Mouse (Mus musculus): Measurements from ENCODE around the gene Slc35f3. TPM values are rescaled to one million over a fixed set of nuclear protein-coding genes. Genes with fewer than 3 reads are reported as not detected.

The Slc35f3 gene
- polyA plus RNA-seq, 1 experiment from 2014 or later = 1.1 TPM

- ATAC-seq (ENCODE audit: low FRiP score, low TSS enrichment) (no peak), DNase-seq (no peak)
- H3K27me3 ChIP-seq (ENCODE audit: control insufficient read depth, insufficient read depth, low read length) = no peaks in the 10 kb centered on the region
- no peaks in the 10 kb centered on the region for H3K4me1 ChIP-seq (ENCODE audit: control insufficient read depth, insufficient read depth, low read length)
- no peak overlapping the region for H3K4me2 ChIP-seq (ENCODE audit: low read length)
- H3K27ac ChIP-seq (replicated peaks; ENCODE audit: low read depth, low read length) = no peak overlapping the region
- H3K36me3 ChIP-seq (ENCODE audit: control insufficient read depth, insufficient read depth, low read length) = peaks cover 65% of the 10 kb centered on the region
- no peak overlapping the region for H3K4me3 ChIP-seq (replicated peaks; ENCODE audit: low read depth, low read length)
- 96% methylated on average over 5 of the region's 5 CpGs for WGBS
- no peaks in the 10 kb centered on the region for H3K9me3 ChIP-seq (ENCODE audit: control insufficient read depth, low read length)
- no peak overlapping the region for H3K9ac ChIP-seq (replicated peaks; ENCODE audit: low read length)
These were observed 131.3 kb downstream of the Slc35f3 start for GRCm38 (mm10) chr8:126429635-126430034.

DNA sequence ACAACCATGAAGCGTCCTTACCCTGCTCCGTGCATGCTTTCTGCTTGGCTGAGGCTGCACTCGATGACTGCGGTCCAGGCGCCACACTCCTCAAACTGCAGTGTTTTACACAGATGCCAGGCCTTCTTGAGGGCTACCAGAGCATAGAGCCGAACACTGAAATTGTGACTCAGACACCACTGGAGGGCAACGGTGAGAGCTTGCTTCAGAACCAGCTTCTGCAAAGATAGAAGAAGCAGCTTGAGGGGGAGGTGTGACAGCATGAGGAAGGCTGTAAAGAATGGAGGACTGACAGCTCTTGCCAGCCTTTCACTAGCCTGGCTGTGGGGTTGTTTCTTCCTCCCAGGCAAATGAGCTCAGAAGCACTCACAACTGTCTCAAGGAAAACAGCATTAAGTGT is 135.5 kb downstream of the Slc35f3 start:
- H3K4me3 ChIP-seq (replicated peaks; ENCODE audit: low read depth, low read length) = no peak overlapping the region
- H3K4me2 ChIP-seq (ENCODE audit: low read length) = no peak overlapping the region
- H3K9ac ChIP-seq (replicated peaks; ENCODE audit: low read length) = no peak overlapping the region
- peaks cover 51% of the 10 kb centered on the region for H3K36me3 ChIP-seq (ENCODE audit: control insufficient read depth, insufficient read depth, low read length)
- H3K27me3 ChIP-seq (ENCODE audit: control insufficient read depth, insufficient read depth, low read length) = no peaks in the 10 kb centered on the region
- no peak overlapping the region for H3K27ac ChIP-seq (replicated peaks; ENCODE audit: low read depth, low read length)
- DNase-seq (peak; percentile 46), ATAC-seq (ENCODE audit: low FRiP score, low TSS enrichment) (no peak)
- no peaks in the 10 kb centered on the region for H3K4me1 ChIP-seq (ENCODE audit: control insufficient read depth, insufficient read depth, low read length)
- WGBS = 84% methylated on average over 7 of the region's 7 CpGs
- no peaks in the 10 kb centered on the region for H3K9me3 ChIP-seq (ENCODE audit: control insufficient read depth, low read length)

DNA sequence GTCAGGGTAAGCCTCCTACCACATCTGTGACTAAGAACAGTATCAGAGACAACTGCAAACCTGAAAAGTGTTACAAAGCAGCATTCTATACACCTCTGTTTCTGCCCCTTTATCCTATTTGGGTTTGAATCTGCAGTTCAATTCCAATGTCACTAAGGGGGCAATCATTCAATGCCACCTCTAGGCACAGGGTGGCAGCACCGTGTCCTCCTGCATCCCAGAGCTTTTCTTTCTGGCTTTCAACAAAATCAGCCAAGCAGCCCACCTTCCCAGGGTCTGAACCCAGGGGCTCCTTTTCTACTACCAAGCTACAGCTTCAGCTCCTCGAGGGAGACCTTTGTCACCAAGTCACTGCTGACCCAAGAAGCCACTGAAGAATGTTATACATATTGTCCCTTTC is 140.6 kb downstream of the Slc35f3 start:
- 57% methylated on average over 2 of the region's 2 CpGs for WGBS

More for the DNA sequence above, 140.6 kb downstream of the Slc35f3 start:
- no peak for ATAC-seq (ENCODE audit: low FRiP score, low TSS enrichment)
- H3K4me2 ChIP-seq (ENCODE audit: low read length) = no peak overlapping the region
- no peaks in the 10 kb centered on the region for H3K4me1 ChIP-seq (ENCODE audit: control insufficient read depth, insufficient read depth, low read length)
- peak; percentile 24 for DNase-seq
- H3K9me3 ChIP-seq (ENCODE audit: control insufficient read depth, low read length) = no peaks in the 10 kb centered on the region
- H3K9ac ChIP-seq (replicated peaks; ENCODE audit: low read length) = no peak overlapping the region
- no peak overlapping the region for H3K4me3 ChIP-seq (replicated peaks; ENCODE audit: low read depth, low read length)
- peaks cover 38% of the 10 kb centered on the region for H3K36me3 ChIP-seq (ENCODE audit: control insufficient read depth, insufficient read depth, low read length)
- H3K27ac ChIP-seq (replicated peaks; ENCODE audit: low read depth, low read length) = no peak overlapping the region
- no peaks in the 10 kb centered on the region for H3K27me3 ChIP-seq (ENCODE audit: control insufficient read depth, insufficient read depth, low read length)

Other genes starting within 250 kb of the Slc35f3 start
- 41.4 and 42.8 TPM in 2 replicates for gene Coa6, start 124.0 kb downstream of the Slc35f3 start, polyA plus RNA-seq (2014; fragmentation: Nextera tagmentation; extraction: Ambion mirVana)
- 2.2 and 2.5 TPM in 2 replicates for gene Tarbp1, start 176.5 kb downstream of the Slc35f3 start, polyA plus RNA-seq (2014; fragmentation: Nextera tagmentation; extraction: Ambion mirVana)